ENCODE assay signal across 10 mouse cellular contexts in genomic region chr3:97025226-97025625, GRCm38 (mm10).
DNase-seq lines count a peak whose midpoint lies in the region; ATAC-seq and TF ChIP-seq lines count a peak whose summit lies in the region.
"Had no signal": no experiment of that assay in that cellular context is flagged by ENCODE, and none has a peak within 500 bp of the region (broad histone marks: within the 10 kb centered on the region; RNA-seq: fewer than 3 reads in every experiment).

No protein-coding gene starts in this region.

- H3K9me3 ChIP-seq in kidney, embryonic 14.5 days (ENCODE audit: control insufficient read depth, low read length) = no peaks in the 10 kb centered on the region
- no peaks in the 10 kb centered on the region for H3K9me3 ChIP-seq in midbrain, embryonic 16.5 days (replicated peaks; ENCODE audit: control insufficient read depth, low read length, poor library complexity, severe bottlenecking)
- H3K9me3 ChIP-seq: embryonic facial prominence, embryonic 12.5 days had no signal

- no peak for TF ChIP-seq POLR2A in myocyte (IDR thresholded peaks at IDR 0.05; ENCODE audit: insufficient read length, low read depth)
- TF ChIP-seq POLR2A in cerebellum, adult 2 months (IDR thresholded peaks at IDR 0.05; ENCODE audit: borderline replicate concordance, insufficient read depth, low read length) = no peak

- H3ac ChIP-seq in myocyte (ENCODE audit: control insufficient read depth, insufficient read length) = no peak overlapping the region

- no peaks in the 10 kb centered on the region for H3K4me1 ChIP-seq in kidney, embryonic 14.5 days (ENCODE audit: control insufficient read depth, insufficient read depth, low read length)
- H3K4me1 ChIP-seq in cerebellum, adult 2 months (ENCODE audit: control insufficient read depth, insufficient read depth, low read length) = no peaks in the 10 kb centered on the region
- H3K4me1 ChIP-seq in midbrain, embryonic 16.5 days (ENCODE audit: control insufficient read depth, insufficient read depth, low read length) = no peaks in the 10 kb centered on the region
- H3K4me1 ChIP-seq: embryonic facial prominence, embryonic 12.5 days had no signal

- no peaks in the 10 kb centered on the region for H3K27me3 ChIP-seq in kidney, embryonic 14.5 days (ENCODE audit: control insufficient read depth, insufficient read depth, low read length)
- no peaks in the 10 kb centered on the region for H3K27me3 ChIP-seq in myocyte (ENCODE audit: control insufficient read depth, insufficient read depth, insufficient read length)
- no peaks in the 10 kb centered on the region for H3K27me3 ChIP-seq in cerebellum, adult 2 months (ENCODE audit: control insufficient read depth, insufficient read depth, low read length)
- no peaks in the 10 kb centered on the region for H3K27me3 ChIP-seq in midbrain, embryonic 16.5 days (ENCODE audit: control insufficient read depth, insufficient read depth, low read depth, low read length)
- H3K27me3 ChIP-seq: embryonic facial prominence, embryonic 12.5 days had no signal

- H3K36me3 ChIP-seq in kidney, embryonic 14.5 days (ENCODE audit: control insufficient read depth, insufficient read depth, low read length) = no peaks in the 10 kb centered on the region
- H3K36me3 ChIP-seq in myocyte (ENCODE audit: control insufficient read depth, insufficient read depth) = no peaks in the 10 kb centered on the region
- H3K36me3 ChIP-seq in midbrain, embryonic 16.5 days (ENCODE audit: control insufficient read depth, insufficient read depth, low read length) = no peaks in the 10 kb centered on the region
- H3K36me3 ChIP-seq: embryonic facial prominence, embryonic 12.5 days had no signal

- 36% methylated on average over 5 of the region's 5 CpGs for WGBS in kidney, embryonic 14.5 days
- WGBS in cerebellum, adult 2 months = 68% methylated on average over 5 of the region's 5 CpGs
- 73% methylated on average over 5 of the region's 5 CpGs for WGBS in midbrain, embryonic 16.5 days

- H3K79me2 ChIP-seq in myocyte (ENCODE audit: control insufficient read depth, insufficient read depth) = no peaks in the 10 kb centered on the region

- no peak overlapping the region for H3K4me2 ChIP-seq in kidney, embryonic 14.5 days (replicated peaks; ENCODE audit: low read depth, low read length)
- H3K4me2 ChIP-seq in myocyte (ENCODE audit: low read depth) = peak overlapping the region; percentile 55
- no peak overlapping the region for H3K4me2 ChIP-seq in midbrain, embryonic 16.5 days (ENCODE audit: low read length)
- H3K4me2 ChIP-seq: embryonic facial prominence, embryonic 12.5 days had no signal

- no peak for TF ChIP-seq CTCF in cerebellum, adult 2 months (IDR thresholded peaks at IDR 0.05; ENCODE audit: borderline replicate concordance, insufficient read depth, low read depth, low read length)

- DNase-seq in kidney, adult 11 months = no peak
- DNase-seq in adrenal gland, postnatal 25 days = peak; percentile 28
- peak; percentile 19 to 28 for DNase-seq in heart, postnatal 36 days
- DNase-seq in cerebellum, adult 2 months = no peak
- DNase-seq in testis, postnatal 14 days (ENCODE audit: low spot score) = no peak

- H3K4me3 ChIP-seq in kidney, embryonic 14.5 days (ENCODE audit: low read length) = no peak overlapping the region
- H3K4me3 ChIP-seq in myocyte = no peak overlapping the region
- no peak overlapping the region for H3K4me3 ChIP-seq in cerebellum, adult 2 months (replicated peaks; ENCODE audit: insufficient read depth, low read depth, low read length)
- H3K4me3 ChIP-seq in midbrain, embryonic 16.5 days (ENCODE audit: low read depth, low read length) = no peak overlapping the region
- H3K4me3 ChIP-seq: embryonic facial prominence, embryonic 12.5 days had no signal

- H3K27ac ChIP-seq in kidney, embryonic 14.5 days (ENCODE audit: low read depth, low read length) = no peak overlapping the region
- H3K27ac ChIP-seq in cerebellum, adult 2 months (ENCODE audit: insufficient read depth, low read length) = no peak overlapping the region
- H3K27ac ChIP-seq in midbrain, embryonic 16.5 days (ENCODE audit: low read length) = no peak overlapping the region
- H3K27ac ChIP-seq: embryonic facial prominence, embryonic 12.5 days; liver, embryonic 14.5 days had no signal

- H3K9ac ChIP-seq in kidney, embryonic 14.5 days (ENCODE audit: low read depth, low read length) = no peak overlapping the region
- no peak overlapping the region for H3K9ac ChIP-seq in midbrain, embryonic 16.5 days (ENCODE audit: low read depth, low read length)
- H3K9ac ChIP-seq: embryonic facial prominence, embryonic 12.5 days; liver, embryonic 14.5 days had no signal

- peak; percentile 62 for ATAC-seq in kidney, embryonic 14.5 days (ENCODE audit: low FRiP score, low TSS enrichment)
- no peak for ATAC-seq in midbrain, embryonic 16.5 days

- intact Hi-C loops in heart, postnatal 36 days (cut with DNase I) = no loop called here

TF ChIP-seq in myocyte, 11 proteins besides CTCF, POLR2A, EP300 and RAD21:
- TF ChIP-seq MYOD1 (IDR thresholded peaks at IDR 0.05; ENCODE audit: control insufficient read depth in 1 of 3, insufficient read length in 2 of 3, low read depth in 2 of 3) (peak in 1 of 3 experiments; percentile 7), TCF3 (IDR thresholded peaks at IDR 0.05; ENCODE audit: insufficient read length, low read depth) (no peak)

Comparison
In these comparisons a context has a peak if more than half of its experiments do, and no peak if none do; other contexts are left out.
1. DNase-seq: peak in adrenal gland, postnatal 25 days (single experiment) and heart, postnatal 36 days (2 of 2); none in kidney, adult 11 months (single experiment), cerebellum, adult 2 months (0 of 2) and testis, postnatal 14 days (single experiment).